Mouse (Mus musculus) megakaryocyte, adult 5-6 weeks (primary cell): ENCODE measurements around the gene Tmem150b. TPM values are rescaled to one million over a fixed set of nuclear protein-coding genes. Genes with fewer than 3 reads are reported as not detected.

ENCODE experiments used
- ATAC-seq: 2 replicates; pipeline ENCODE4 v1.8.0; 2016; ENCODE audit warnings: mild to moderate bottlenecking, inconsistent platforms; ENCODE audit not compliant: poor library complexity, severe bottlenecking
- total RNA-seq, 2 experiments: library from RNA; stranded (forward) in 1 of 2; stranded (reverse) in 1 of 2; fragments of 153-499, 151-499 nt in 1 of 2; fragments of 221-1000, 200-1000 nt in 1 of 2; gene quantifications; 2 replicates each; pipeline versions ENCODE4 v1.2.3 to v1.2.4; 2015 to 2017

Tmem150b gene
- total RNA-seq (2015) = 11.4 and 13.3 TPM in 2 replicates
- 15.5 and 18.0 TPM in 2 replicates for total RNA-seq (2017)

DNA sequence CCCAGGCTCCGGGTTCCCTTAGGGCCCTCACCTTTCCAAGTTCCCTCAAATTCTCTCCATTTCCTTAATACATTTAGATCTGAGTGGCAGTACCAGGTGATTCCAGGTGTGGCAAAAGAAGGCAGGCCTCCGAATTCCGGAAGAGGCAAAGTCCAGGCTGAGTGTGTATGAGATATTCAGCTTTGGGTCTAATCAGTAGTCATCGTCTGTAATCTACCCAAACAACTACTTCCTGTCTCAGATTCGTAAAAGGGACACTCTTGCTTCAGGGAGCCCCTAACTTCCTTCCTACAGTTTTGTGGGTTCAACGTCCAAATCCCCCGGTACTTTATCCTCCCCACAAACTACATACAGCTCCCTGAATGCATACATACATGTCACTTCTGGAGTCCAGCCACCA lies at the start of gene Tmem150b:
Gene Tmem150b, minus strand, starts transcription at position 81 of the 400 bp plus-strand sequence.
- 0 out of 2 replicates have a peak, but pooled peaks have one; percentile 20 for ATAC-seq

DNA sequence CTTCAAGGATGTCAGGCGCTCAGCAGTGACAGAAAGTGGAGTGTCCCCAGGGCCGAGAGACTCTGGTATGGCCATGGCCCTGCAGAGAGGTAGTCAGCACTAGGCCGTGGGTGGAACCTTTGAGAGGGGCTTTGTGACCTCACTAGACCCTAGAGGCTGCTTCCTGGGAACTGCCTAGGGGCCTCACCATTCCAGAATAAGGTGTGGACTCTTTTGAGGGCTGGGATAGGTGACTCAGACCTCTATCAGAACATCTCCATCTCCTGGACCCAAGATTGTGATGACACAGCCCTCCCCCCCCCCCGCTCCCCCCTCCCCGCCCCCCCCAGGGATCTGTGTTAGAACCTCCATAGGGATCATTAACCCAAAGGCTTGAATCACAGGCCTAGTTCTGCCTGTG lies 46.2 kb upstream of the Tmem150b start, which contains the start of gene Fam71e2:
Gene Fam71e2, minus strand, starts transcription at position 101 of the 400 bp plus-strand sequence.
- no peak for ATAC-seq

DNA sequence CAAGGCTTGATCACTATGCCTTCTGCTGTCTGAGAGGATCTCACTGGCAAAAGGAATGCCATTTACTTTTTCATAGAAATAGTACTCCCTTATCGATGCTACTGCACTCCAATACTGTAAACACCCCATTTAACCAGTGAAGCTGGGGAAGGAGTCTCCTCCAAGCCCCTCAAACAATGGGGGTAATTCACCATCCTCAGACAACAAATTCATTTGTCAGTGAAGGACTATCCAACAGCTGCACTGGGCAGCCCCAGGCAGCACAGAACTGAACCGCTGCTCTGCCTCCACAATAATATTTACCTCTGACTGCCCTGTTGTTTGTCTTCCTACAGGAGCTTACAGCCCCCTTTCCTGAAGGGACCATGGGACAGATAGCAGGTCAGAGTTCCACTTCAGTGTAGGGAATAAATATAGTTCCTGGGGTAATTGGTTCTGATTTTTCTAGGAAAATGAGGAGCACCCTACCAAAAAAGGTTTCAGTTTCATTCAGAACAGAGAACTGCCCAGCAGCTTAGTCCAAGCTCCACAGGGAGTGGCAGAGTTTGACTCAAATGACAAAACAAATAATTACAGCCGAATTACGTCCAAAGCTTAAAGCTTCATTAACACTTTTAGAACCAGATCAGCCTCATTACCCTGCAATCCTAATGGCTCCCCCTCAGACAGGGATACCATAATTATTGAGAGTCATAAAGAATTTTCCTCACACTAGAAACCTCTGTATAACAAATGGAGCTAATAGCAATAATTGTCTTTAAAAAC lies 40.1 kb upstream of the Tmem150b start:
- ATAC-seq = no peak

DNA sequence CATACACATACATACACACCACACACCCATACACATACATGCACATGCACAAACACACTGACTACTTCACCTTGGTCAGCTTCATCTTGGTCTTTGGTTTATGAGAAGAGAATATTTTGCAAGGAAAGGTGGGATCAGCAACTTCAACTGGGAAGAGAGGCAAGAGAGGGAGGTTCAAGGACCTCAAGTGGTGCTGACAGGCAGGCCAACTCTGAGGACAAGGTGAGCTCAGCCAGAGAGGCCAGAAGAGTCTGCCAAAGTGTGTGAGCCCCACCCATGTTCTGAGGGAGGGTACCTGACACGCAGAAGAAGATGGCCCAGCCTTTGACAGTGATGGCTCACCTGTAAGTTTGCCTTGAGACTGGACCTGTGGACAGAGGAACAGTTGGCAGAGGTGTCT lies 34.6 kb upstream of the Tmem150b start:
- ATAC-seq = no peak

DNA sequence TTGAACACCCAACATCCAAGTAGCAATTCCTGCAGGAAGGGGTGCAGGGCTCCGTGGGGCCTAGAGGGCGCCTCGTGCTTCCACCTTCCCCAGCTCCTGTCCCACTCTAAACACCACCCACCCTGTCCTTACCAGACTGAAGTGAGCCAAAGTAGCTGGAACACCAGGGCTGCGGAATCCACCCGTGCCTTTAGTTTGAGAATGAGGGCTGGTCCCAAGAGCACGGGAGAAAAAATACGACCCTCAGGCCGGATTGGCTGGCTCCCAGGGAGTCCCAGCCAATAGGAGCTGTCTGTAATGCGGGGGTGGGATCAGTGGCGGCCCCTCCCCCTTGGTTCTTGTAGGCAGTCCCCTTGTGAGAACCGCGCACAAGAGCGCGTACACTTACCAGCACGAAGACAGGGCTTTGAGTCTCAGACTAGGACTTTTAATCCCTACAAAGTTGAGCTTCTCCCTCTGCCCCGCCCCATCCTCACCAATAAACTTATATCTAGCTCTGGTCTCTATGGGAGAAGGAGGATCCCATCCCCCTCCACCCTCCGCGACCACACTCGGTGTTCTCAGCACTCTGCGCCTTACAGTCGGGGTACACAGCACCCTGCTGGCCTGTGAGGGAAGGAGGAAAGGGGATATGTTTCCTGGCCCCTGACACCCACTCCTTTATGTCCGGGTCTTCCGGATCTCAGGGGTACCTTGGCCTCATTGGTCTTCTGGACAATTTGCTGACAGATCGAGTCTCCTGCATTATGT lies 27.9 kb upstream of the Tmem150b start, which contains the start of gene Cox6b2:
Gene Cox6b2, minus strand, starts transcription at position 274 of the 750 bp plus-strand sequence.
- peak; percentile 79 for ATAC-seq

DNA sequence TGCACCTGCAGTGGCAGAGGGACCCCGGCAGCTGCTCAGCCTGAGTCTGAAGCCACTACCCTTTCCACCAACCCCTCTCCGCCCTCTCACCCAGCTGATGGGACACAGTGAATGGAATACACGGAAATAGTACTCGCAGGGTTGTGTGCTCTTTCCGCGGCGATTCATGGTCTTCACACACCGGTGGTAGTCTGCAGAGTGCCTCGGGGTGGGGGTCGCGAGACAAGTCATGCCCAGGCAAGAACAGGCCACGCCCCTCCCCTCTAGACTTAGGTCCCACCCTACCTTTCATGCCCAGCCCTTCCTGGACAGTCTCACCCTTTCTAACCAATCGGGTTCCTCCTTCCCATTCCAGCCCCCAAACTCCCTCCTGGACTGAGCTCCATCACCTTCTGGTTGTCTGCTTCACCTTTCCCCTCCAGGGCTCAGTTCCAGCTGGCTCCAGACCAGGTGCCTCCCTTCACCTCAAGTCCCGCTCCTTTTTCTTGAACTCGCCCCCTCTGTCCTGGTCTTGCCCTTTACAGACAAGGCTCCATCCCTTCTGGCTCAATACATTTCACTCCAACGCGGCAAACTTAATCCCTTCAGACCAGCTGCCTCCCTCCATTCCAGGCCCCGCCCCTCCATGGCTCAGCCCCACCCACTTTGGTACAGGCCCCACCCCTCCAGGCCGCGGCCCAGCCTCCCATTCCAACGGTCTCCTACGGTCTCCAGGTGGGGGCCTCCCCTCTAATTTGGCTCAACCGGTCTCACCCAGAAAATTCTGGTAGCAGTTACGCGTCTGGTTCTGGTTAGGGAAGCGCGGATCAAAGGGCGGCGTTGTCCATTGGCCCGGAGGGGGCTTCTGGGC lies 27.1 kb upstream of the Tmem150b start:
- ATAC-seq = peak; percentile 60

DNA sequence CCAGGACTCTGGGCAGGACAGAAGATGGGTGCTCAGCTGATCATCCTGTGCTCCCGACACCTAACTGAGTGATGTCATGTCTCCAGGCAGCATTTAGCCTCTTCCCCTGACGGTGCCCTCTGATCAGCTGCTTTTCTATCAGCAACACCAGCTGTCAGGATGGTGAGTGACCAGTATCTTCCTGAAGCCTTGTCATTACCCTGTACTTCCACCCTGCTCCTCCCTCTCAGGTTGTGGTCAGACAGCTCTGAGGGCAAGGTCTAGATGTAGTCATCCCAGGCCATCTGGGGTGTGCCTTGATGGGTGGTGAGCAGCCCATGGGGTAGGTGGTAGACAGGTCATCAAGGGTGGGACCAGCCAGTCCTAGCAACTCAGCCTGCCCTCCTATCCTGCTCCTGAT lies 24.1 kb upstream of the Tmem150b start:
- no peak for ATAC-seq

DNA sequence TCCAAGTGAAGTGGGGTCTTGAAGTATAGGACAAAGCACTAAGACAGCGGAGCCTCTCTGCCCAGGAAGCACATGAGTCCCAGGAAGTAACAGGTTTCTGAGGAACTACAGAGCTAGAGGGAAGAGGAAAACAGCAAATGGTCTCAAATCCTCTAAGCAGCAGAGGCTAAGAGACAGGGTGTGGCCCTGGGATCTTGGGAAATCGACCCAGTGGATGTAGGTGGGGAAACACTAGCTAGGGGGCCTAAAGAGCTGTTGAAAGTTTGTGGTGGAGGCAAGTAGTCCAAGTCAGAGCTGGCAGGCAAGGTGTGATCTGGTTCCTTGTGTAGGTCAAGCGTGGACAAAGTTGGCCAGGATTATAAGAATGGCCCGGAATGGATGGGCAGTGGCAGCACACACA lies 23.3 kb upstream of the Tmem150b start:
- no peak for ATAC-seq

DNA sequence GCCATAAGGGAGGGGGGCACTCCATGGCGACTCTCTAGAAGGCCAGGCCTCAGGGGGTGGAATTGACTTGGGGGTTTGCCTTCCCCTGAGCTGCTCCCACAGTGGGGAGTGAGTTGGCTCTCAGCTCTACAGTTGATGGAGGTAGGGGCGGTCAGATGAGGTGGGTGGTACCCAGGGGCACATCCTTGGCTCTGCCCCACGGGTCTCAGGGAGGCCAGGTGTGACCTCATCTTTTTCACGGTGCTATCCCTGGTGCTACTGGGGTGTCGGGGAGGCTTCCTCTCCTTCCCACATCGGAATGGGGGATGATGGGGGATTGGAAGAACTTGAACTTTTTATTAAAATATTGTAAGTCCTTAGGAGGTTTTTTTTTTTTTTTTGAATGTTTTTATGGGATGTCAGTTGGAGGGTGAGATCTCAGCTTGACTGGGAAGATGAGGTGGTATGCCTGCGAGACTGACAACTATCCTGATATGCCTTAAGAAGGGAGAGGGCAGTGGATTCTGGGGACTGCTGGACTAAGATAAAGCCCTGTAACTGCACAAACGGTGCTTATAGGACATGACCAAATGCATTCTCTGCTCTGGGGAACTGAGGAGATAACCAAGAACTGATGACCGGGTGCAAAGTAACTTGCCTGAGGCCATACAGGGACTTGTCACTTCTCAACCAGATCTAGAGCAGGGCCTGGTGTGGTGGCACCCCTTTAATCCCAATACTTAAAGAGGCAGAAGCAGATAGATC lies 22.3 kb upstream of the Tmem150b start:
- ATAC-seq = no peak

DNA sequence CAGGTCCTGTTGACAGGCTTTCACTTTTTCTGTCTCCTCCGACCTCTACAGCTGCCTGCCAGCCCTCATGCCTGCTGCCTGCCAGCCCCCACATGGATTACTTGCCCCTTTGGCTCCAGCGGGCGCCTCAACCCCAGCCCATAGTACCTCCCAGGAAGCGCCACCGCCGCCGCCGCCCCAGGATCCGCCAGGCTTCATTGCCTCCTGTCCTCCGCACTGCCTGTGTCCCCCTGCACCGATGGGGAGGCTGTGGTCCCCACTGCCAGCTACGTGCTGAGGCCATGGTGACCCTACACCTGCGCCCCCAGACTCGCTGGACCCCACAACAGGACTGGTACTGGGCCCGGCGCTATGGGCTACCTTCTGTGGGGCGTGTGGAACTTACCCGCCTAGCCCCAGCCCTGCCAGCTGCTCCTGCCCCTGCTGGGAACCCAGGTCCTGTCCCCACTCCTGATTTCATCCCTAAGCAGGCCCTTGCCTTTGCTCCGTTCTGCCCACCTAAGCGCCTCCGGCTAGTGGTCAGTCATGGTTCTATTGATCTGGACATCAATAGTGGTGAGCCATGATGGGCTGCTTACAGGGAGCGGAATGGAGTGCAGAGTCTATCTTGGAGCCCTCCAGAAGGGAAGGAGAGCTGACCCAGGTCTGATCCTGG lies 21.4 kb upstream of the Tmem150b start:
- no peak for ATAC-seq

DNA sequence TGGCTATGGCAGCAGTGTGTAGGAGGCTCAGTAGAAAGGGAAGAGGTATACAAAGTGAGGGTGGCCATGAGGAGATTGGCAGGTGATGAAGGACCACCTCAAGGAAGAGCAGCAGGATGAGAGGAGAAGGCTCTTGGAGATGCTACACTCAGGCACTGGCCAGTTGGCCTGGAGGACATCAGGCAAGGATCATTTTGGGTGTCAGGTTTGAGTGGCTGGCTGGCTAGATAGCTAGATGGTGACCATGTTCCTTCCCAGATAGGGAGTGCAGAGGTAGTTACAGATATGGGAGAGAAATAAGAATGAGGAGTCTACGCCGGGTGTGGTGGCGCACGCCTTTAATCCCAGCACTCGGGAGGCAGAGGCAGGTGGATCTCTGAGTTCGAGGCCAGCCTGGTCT lies 19.8 kb upstream of the Tmem150b start:
- no peak for ATAC-seq

DNA sequence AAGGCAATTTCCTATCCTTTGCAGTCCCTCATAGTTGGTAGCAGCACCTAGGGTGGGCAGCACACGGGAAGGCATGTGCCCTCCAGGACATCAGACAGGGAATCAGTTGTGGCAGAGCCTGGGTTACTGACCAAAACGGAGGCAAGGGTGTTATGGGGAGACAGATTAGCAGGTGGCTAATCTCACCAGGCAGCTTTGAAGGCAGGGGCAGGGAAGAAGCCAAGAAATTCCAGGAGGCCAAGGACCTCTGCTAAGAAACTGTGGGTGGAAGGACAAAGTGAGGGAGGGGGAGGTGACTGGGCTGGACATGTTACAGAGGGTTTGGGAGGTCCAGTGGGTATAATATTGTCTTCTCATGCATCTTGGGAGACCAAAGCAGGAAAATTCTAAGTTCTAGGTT lies 18.3 kb upstream of the Tmem150b start:
- no peak for ATAC-seq

DNA sequence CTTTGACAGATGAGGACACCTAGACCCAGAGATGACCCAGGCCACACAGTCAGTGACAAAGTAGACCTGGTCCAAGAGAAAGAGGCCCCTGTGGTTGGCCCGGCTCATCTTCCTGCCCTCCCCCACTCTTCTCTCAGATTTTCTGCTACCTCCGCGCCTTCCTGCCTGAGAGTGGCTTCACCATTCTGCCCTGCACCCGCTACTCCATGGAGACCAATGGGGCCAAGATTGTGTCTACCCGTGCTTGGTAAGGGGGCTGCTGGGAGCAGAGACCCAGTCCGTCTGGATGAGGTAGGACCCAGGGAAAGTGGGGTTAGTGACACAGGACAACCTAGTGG lies 17.4 kb upstream of the Tmem150b start:
- no peak for ATAC-seq

DNA sequence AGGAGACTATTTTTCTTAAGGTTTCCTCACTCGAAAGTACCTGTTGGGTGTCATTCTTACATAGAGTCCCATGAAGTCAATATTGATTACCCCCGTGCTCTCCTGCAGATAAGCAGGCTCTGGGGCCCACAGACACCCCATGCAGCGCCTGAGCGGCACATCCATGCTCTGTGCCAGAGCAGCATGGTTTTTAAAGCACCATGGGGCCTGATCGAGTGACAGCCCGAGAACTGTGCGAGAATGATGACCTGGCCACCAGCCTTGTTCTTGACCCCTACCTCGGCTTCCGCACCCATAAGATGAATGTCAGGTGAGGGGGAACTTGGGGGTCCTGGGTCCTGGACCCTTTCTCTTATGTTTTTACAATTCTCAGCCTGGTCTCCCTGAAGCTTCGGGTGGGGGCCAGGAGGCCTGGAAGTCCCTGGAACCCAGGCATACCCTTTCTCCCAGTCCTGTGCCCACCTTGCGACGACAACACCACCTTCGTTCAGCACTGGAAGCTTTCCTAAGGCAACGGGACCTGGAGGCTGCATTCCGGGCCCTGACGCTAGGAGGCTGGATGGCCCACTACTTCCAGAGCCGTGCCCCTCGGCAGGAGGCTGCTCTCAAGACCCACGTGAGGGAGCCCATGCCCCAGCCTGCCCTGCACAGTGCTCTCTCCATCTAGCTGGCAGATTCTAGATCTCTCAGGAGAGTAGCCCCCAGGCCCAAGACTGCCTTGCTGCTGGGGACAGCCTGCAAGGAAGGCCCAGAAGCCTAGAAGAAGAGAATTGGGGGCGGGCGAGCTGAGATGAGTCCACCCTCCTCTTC lies 16.8 kb upstream of the Tmem150b start:
- ATAC-seq = no peak

DNA sequence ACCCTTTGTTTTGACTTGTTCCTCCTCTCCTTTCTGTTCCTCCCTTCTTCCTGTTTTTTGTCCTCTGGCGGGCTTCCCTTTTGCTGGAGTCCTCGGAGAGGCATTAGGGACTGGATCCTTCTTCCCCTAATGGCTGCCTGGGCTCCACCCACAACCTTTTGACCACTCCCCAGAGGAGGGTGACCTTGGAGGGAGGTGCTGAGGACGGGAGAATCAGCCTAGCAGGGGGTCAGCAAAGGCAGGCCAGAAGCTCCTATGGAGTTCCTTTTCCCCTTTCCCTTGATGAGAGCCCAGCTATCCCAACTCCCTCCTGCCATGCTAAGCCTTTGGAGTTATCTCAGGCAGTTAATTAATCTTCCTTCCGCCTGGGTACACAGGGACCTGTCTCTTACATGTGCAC lies 16.1 kb upstream of the Tmem150b start:
- peak; percentile 42 for ATAC-seq

DNA sequence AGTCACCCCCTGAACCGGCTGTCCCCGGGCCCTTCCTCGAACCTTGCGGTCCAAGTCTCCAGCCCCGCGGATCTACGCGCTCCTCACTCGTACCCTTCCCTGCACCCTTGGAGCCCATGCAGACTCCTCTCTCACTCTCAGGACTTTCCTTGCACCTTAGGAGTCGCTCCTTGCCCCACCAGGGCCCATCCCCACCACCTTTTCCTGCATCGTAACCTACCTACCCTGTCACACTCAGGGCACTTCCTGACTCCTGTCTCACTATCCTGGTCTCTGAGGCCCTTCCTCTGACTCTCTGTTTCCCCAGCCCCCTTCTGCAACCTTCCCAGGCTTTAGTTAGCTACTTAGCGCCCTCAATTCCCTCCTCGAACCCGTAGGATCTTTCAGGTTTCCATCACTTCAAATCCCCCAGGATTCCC lies 15.3 kb upstream of the Tmem150b start:
- no peak for ATAC-seq

DNA sequence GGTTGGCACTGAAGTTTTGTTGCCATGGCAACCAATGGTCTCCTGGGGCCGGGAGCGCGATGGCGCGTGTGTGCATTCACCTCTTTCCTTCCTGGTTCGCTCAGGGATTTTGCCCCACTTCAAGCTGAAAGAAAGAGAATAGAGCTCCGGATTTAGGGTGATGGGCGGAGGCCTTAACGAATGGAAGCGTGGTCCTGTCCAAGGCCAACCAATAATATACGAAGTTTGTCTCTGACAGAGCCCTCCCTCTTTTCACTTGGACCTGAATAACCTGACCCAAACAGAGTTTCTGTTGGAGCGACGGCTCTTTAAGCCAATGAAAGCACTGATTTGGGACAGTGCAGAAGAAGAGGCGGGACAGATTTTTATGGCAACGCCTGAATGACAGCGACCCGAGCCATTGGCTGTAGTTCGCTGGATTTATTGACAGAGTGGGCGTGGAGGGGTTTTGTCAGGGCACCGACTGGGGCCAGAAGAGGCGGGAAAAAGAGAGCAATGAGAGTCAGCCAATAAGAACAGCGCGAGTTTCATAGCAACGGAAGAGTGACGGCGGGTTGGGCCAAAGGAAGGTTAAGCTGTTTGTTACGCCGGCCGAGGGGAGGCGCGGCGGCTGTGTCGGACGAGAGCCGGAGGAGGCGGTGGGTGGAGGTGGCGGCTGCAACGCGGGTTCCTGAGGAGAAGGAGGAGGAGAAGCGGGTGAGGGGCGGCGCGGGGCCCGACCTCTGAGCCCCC lies 14.7 kb upstream of the Tmem150b start, which contains the start of gene Kmt5c:
Gene Kmt5c, plus strand, starts transcription at position 572 of the 732 bp plus-strand sequence.
- peak; percentile 90 for ATAC-seq

DNA sequence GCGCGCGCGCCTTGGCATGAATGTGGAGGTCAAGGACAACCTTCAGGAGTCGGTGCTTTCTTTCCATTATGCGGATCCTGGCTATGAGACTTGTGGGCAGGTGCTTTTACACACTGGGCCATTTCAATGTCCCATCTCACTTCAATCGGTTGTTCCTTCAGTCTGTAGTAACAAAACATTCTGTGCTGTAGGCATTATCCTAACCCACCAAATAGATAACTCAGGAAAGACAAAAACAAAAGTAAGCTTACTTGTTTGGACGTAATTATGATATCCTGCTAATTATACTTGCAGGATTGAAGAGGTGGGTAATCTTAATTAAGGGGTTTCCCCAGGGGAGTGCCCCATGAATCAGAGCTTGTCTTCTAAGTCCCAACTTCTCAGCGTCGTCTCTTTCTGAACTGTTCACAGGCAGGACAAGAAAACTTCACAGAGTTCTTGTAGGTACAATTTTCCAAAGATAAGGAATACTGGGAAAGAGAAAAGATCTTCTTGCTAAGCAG lies 14.0 kb upstream of the Tmem150b start:
- ATAC-seq = no peak
